Mouse (Mus musculus) liver, embryonic 14.5 days (tissue): Measurements from ENCODE around the gene Elovl1. TPM values are rescaled to one million over a fixed set of nuclear protein-coding genes. Genes with fewer than 3 reads are reported as not detected.

Source experiments
- ATAC-seq: fragments of 200-750 bp; cut with Nextera tagmentation; 2 replicates; pipeline ENCODE4 v1.8.0; 2017; ENCODE audit warnings: moderate number of reproducible peaks, mild to moderate bottlenecking, moderate library complexity; ENCODE audit not compliant: insufficient read depth
- DNase-seq, 3 experiments: peaks; one replicate each; pipeline ENCODE4 v3.0.0-alpha.2; 2012 to 2013; ENCODE audit warnings: low read depth in 3 of 3, low spot score in 3 of 3
- H3K27ac ChIP-seq: fragments of 300-500 bp; sonication (generic); 2 replicates; pipeline ENCODE4 v1.5.1; 2014; ENCODE audit warnings: moderate library complexity, mild to moderate bottlenecking, control low read depth, inconsistent platforms
- H3K27me3 ChIP-seq: fragments of 300-500 bp; sonication (generic); 2 replicates; pipeline ENCODE4 v1.6.1; 2014; ENCODE audit warnings: mild to moderate bottlenecking, low read length, moderate library complexity; ENCODE audit not compliant: control insufficient read depth, insufficient read depth
- H3K36me3 ChIP-seq: fragments of 300-500 bp; sonication (generic); replicated peaks from 2 replicates; pipeline ENCODE4 v1.6.1; 2014; ENCODE audit warnings: low read depth; ENCODE audit not compliant: control insufficient read depth, insufficient read depth
- H3K4me1 ChIP-seq, 2 experiments: fragments of 200-500 bp in 1 of 2; fragments of 300-500 bp in 1 of 2; sonication (generic) in 1 of 2; replicated peaks; 2 replicates each; pipeline ENCODE4 v1.6.1; 2012 to 2014; ENCODE audit warnings: antibody characterized with exemption in 1 of 2, inconsistent platforms in 1 of 2, low read length in 1 of 2; ENCODE audit not compliant: control insufficient read depth in 2 of 2, insufficient read depth in 2 of 2
- H3K4me2 ChIP-seq: fragments of 300-500 bp; sonication (generic); 2 replicates; pipeline ENCODE4 v1.6.1; 2014; ENCODE audit warnings: low read depth, mild to moderate bottlenecking, control low read depth, moderate library complexity
- H3K4me3 ChIP-seq, 2 experiments: fragments of 200-500 bp in 1 of 2; fragments of 300-500 bp in 1 of 2; sonication (generic) in 1 of 2; 2 replicates each; pipeline ENCODE4 v1.5.1; 2012 to 2014; ENCODE audit warnings: low read depth in 2 of 2, low read length in 2 of 2, mild to moderate bottlenecking in 2 of 2, control low read depth in 1 of 2, inconsistent platforms in 1 of 2, moderate library complexity in 1 of 2; ENCODE audit not compliant: insufficient read depth in 1 of 2
- H3K9ac ChIP-seq: fragments of 300-500 bp; sonication (generic); replicated peaks from 2 replicates; pipeline ENCODE4 v1.6.1; 2014; ENCODE audit warnings: mild to moderate bottlenecking, control low read depth, moderate library complexity
- H3K9me3 ChIP-seq: fragments of 300-500 bp; sonication (generic); 2 replicates; pipeline ENCODE4 v1.6.1; 2016; ENCODE audit warnings: low read length, mixed read lengths; ENCODE audit not compliant: control insufficient read depth
- CTCF ChIP-seq: IDR thresholded peaks from 2 replicates; pipeline ENCODE4 v1.5.1; 2016; ENCODE audit warnings: antibody characterized with exemption, low read depth, control low read depth
- EP300 ChIP-seq: IDR thresholded peaks from 2 replicates; pipeline ENCODE4 v1.6.1; 2016; ENCODE audit warnings: antibody characterized with exemption, low read depth
- WGBS: fragments of 180-500 bp; shearing (Covaris S2); extraction: QIAGEN DNeasy Blood & Tissue Kit; methylation state at CpG from one replicate; pipeline ENCODE4 v1.1.7; 2014; ENCODE audit not compliant: insufficient replicate concordance; 5-methylcytosine and 5-hydroxymethylcytosine counted together
- polyA plus RNA-seq, 2 experiments: library from polyadenylated mRNA; depleted of rRNA in 1 of 2; stranded (reverse) in 1 of 2; unstranded in 1 of 2; fragments of >200 nt; fragmentation: Nextera tagmentation in 1 of 2; extraction: Ambion mirVana in 1 of 2; gene quantifications; 2 replicates each; pipeline versions ENCODE4 v1.2.1 to v1.2.3; 2012 to 2014

Elovl1 gene
- polyA plus RNA-seq, 2 experiments = 88.0 to 88.1 TPM

DNA sequence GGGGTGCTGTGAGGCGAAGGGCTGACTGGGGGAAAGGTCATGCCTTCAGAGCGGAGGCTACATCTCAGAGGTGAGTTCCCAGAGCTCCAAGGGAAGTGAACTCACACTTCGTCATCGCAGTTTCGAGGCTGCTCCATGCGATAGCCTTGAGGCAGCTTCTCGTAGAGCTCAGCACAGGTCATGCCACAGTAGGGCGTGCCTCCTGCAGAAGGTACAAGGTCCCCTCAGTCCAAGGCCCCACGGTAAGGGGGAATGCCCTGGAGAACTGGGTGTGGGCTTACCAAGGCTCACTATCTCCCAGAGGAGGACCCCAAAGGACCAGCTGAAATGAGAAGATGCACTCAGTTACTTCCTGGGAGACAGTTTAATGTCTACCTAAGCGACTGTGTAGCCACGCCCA is 44.8 kb downstream of the Elovl1 start:
- TF ChIP-seq CTCF (no peak), EP300 (no peak)
- 71% methylated on average over 11 of the region's 11 CpGs for WGBS
- Histone ChIP-seq H3K27ac (no peak overlapping the region), H3K4me1 (no peaks in the 10 kb centered on the region), H3K4me3 (no peak overlapping the region), H3K9me3 (no peaks in the 10 kb centered on the region), H3K4me2 (no peak overlapping the region), H3K27me3 (no peaks in the 10 kb centered on the region), H3K9ac (no peak overlapping the region), H3K36me3 (no peaks in the 10 kb centered on the region)
- DNase-seq = no peak
- no peak for ATAC-seq

DNA sequence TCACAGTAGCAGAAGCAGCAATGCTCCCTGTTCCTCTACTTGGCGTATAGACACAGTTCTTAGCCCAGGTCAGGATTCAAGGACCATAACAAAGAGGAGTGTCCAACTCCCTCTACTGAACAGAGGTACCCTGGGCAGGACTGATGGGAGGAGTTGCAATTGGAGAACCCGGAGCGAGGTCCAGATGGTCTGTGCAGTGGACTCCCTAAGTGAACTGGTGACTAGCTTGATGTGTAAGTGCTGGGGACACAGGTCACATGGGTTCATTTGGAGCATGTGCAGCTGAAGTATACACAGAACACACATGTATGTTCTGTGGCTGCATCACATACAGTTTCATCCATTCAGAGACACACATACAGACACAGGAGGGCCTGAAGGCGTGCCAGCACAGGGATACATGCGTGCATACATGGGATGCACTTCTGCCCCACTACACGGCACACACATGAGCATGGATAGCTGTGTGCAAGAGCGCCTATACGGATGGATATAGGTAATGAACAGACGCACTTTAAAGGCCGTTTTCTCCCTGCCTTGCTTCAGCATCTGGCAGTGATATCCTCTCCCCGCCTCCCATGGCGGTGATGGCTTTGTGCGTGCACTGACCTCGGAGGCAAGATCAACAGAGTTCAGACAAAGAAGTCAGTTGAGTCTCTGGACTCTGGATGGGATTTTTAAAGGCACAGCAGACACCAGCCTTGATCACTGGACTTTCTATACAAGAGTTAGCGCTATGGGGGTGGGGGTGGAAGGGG is 49.1 kb downstream of the Elovl1 start:
- DNase-seq (no peak), ATAC-seq (no peak)
- Histone ChIP-seq H3K36me3 (no peaks in the 10 kb centered on the region), H3K27ac (no peak overlapping the region), H3K9ac (no peak overlapping the region), H3K27me3 (no peaks in the 10 kb centered on the region), H3K9me3 (no peaks in the 10 kb centered on the region), H3K4me3 (no peak overlapping the region), H3K4me2 (no peak overlapping the region), H3K4me1 (no peaks in the 10 kb centered on the region)
- WGBS = 67% methylated on average over 15 of the region's 15 CpGs
- TF ChIP-seq EP300 = no peak
- TF ChIP-seq CTCF = no peak

Other genes with a start within 250 kb of the Elovl1 start
- gene Kdm4a, start 248.1 kb upstream of the Elovl1 start, polyA plus RNA-seq (2012; rRNA removed) = 9.3 and 13.7 TPM in 2 replicates
- 7.3 and 8.6 TPM in 2 replicates for gene Kdm4a, start 248.1 kb upstream of the Elovl1 start, polyA plus RNA-seq (2014; fragmentation: Nextera tagmentation; extraction: Ambion mirVana)
- gene Ptprf, start 136.7 kb upstream of the Elovl1 start, polyA plus RNA-seq (2012; rRNA removed) = 7.4 and 8.4 TPM in 2 replicates
- 5.6 and 7.3 TPM in 2 replicates for gene Ptprf, start 136.7 kb upstream of the Elovl1 start, polyA plus RNA-seq (2014; fragmentation: Nextera tagmentation; extraction: Ambion mirVana)
- 5.8 and 5.9 TPM in 2 replicates for gene Szt2, start 18.8 kb upstream of the Elovl1 start, polyA plus RNA-seq (2012; rRNA removed)
- gene Szt2, start 18.8 kb upstream of the Elovl1 start, polyA plus RNA-seq (2014; fragmentation: Nextera tagmentation; extraction: Ambion mirVana) = 2.2 and 2.6 TPM in 2 replicates
- gene Med8, start 18.8 kb upstream of the Elovl1 start, polyA plus RNA-seq (2012; rRNA removed) = 33.5 and 50.2 TPM in 2 replicates
- 69.1 and 73.8 TPM in 2 replicates for gene Med8, start 18.8 kb upstream of the Elovl1 start, polyA plus RNA-seq (2014; fragmentation: Nextera tagmentation; extraction: Ambion mirVana)
- 99.0 and 109 TPM in 2 replicates for gene Cdc20, start 9.3 kb downstream of the Elovl1 start, polyA plus RNA-seq (2012; rRNA removed)
- 147 and 167 TPM in 2 replicates for gene Cdc20, start 9.3 kb downstream of the Elovl1 start, polyA plus RNA-seq (2014; fragmentation: Nextera tagmentation; extraction: Ambion mirVana)
- 5.6 and 5.7 TPM in 2 replicates for gene Mpl, start 29.4 kb downstream of the Elovl1 start, polyA plus RNA-seq (2012; rRNA removed)
- gene Mpl, start 29.4 kb downstream of the Elovl1 start, polyA plus RNA-seq (2014; fragmentation: Nextera tagmentation; extraction: Ambion mirVana) = 6.3 and 9.0 TPM in 2 replicates
- 5.0 and 5.3 TPM in 2 replicates for gene Tie1, start 62.0 kb downstream of the Elovl1 start, polyA plus RNA-seq (2012; rRNA removed)
- 3.5 and 3.9 TPM in 2 replicates for gene Tie1, start 62.0 kb downstream of the Elovl1 start, polyA plus RNA-seq (2014; fragmentation: Nextera tagmentation; extraction: Ambion mirVana)
- 4.8 and 6.3 TPM in 2 replicates for gene 2610528J11Rik, start 98.9 kb downstream of the Elovl1 start, polyA plus RNA-seq (2012; rRNA removed)
- gene 2610528J11Rik, start 98.9 kb downstream of the Elovl1 start, polyA plus RNA-seq (2014; fragmentation: Nextera tagmentation; extraction: Ambion mirVana) = 6.4 and 6.9 TPM in 2 replicates
- 1.2 and 1.3 TPM in 2 replicates for gene Tmem125, start 116.0 kb downstream of the Elovl1 start, polyA plus RNA-seq (2012; rRNA removed)
- 1.0 and 1.5 TPM in 2 replicates for gene Tmem125, start 116.0 kb downstream of the Elovl1 start, polyA plus RNA-seq (2014; fragmentation: Nextera tagmentation; extraction: Ambion mirVana)
- 0.12 and 0.54 TPM in 2 replicates for gene Cfap57, start 192.7 kb downstream of the Elovl1 start, polyA plus RNA-seq (2012; rRNA removed)
- 0.94 and 1.3 TPM in 2 replicates for gene Cfap57, start 192.7 kb downstream of the Elovl1 start, polyA plus RNA-seq (2014; fragmentation: Nextera tagmentation; extraction: Ambion mirVana)
- 27.7 and 60.2 TPM in 2 replicates for gene Ebna1bp2, start 192.7 kb downstream of the Elovl1 start, polyA plus RNA-seq (2012; rRNA removed)
- 92.2 and 95.0 TPM in 2 replicates for gene Ebna1bp2, start 192.7 kb downstream of the Elovl1 start, polyA plus RNA-seq (2014; fragmentation: Nextera tagmentation; extraction: Ambion mirVana)
- gene Olfr62, start 230.9 kb downstream of the Elovl1 start, polyA plus RNA-seq (2012; rRNA removed) = not detected in 2 replicates
- not detected in 2 replicates for gene Olfr62, start 230.9 kb downstream of the Elovl1 start, polyA plus RNA-seq (2014; fragmentation: Nextera tagmentation; extraction: Ambion mirVana)